Mouse (Mus musculus) cortical plate, adult 2 months (tissue): ENCODE measurements around the gene Fermt3. TPM values are rescaled to one million over a fixed set of nuclear protein-coding genes. Genes with fewer than 3 reads are reported as not detected.
A peak's percentile ranks its signal among the peaks of the same experiment; 100 is the strongest.

Experiments
- H3K27ac ChIP-seq: fragments of 200-500 bp; 2 replicates; pipeline ENCODE4 v1.5.1; 2012; ENCODE audit warnings: low read length, control low read depth, inconsistent platforms; ENCODE audit not compliant: insufficient read depth
- H3K4me1 ChIP-seq: fragments of 200-500 bp; 2 replicates; pipeline ENCODE4 v1.6.1; 2011; ENCODE audit warnings: low read length; ENCODE audit not compliant: control insufficient read depth, insufficient read depth
- H3K4me3 ChIP-seq: fragments of 200-500 bp; 2 replicates; pipeline ENCODE4 v1.5.1; 2011; ENCODE audit warnings: mild to moderate bottlenecking, low read length, control low read depth; ENCODE audit not compliant: insufficient read depth
- CTCF ChIP-seq: fragments of 200-500 bp; IDR thresholded peaks from 2 replicates; pipeline ENCODE4 v1.5.1; 2011; ENCODE audit warnings: mild to moderate bottlenecking, control low read depth, low read length; ENCODE audit not compliant: insufficient read depth; ENCODE audit errors: extremely low read depth
- POLR2A ChIP-seq: fragments of 200-500 bp; IDR thresholded peaks from 2 replicates; pipeline ENCODE4 v1.6.1; 2011; ENCODE audit warnings: mild to moderate bottlenecking, low read length, control low read depth; ENCODE audit not compliant: insufficient read depth; ENCODE audit errors: extremely low read depth
- polyA plus RNA-seq: library from polyadenylated mRNA; depleted of rRNA; stranded (reverse); fragments of >200 nt; gene quantifications from 2 replicates; pipeline ENCODE4 v1.2.3, GENCODE M21; 2012

The Fermt3 gene
- polyA plus RNA-seq, 1 experiment: 6.0 TPM

DNA sequence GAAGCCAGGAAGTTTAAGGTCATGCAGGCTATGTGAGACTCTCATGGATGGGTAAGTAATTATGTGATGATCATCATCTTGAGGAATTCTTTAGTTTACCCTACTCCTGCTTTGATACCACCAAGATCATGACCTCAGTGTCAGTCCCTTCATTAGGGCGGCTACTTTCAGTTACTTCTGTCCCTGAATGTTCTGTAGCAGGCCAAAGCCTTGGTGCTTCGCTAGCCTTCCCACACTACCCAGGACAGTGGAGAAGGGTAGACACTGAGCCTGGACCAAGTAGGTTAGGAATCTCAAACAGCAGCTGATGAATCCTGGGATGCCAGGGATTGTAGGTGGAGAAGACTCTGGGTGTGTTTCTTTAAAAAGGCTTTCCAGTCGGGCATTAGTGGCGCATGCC lies 37.8 kb downstream of the Fermt3 start:
- TF ChIP-seq POLR2A: no peak
- no peak for TF ChIP-seq CTCF

GRCm38 (mm10) chr19:6980381-6981093 lies 38.7 kb downstream of the Fermt3 start, which contains the start of gene Fkbp2:
Fkbp2 (minus strand) TSS chr19:6980501.
- TF ChIP-seq CTCF: no peak
- peak; percentile 97 for TF ChIP-seq POLR2A
- Histone ChIP-seq H3K27ac (peak within 1 kb of the TSS; percentile 78), H3K4me1 (peaks cover 5% of the 10 kb centered on the region; the same call in 1 of the 2 replicates), H3K4me3 (peak within 1 kb of the TSS; percentile 65)

More for the DNA sequence above, 37.8 kb downstream of the Fermt3 start:
- Histone ChIP-seq H3K4me3 (peak overlapping the region; percentile 65; the same call in 1 of the 2 replicates), H3K4me1 (peaks cover 4% of the 10 kb centered on the region; the same call in 1 of the 2 replicates), H3K27ac (no peak overlapping the region)

- Histone ChIP-seq H3K27ac (peak overlapping the region; percentile 78), H3K4me3 (peak overlapping the region; percentile 65), H3K4me1 (peaks cover 5% of the 10 kb centered on the region; the same call in 1 of the 2 replicates)
- peak; percentile 16; the same call in 1 of the 2 replicates for TF ChIP-seq CTCF
- TF ChIP-seq POLR2A: peak; percentile 52; the same call in 1 of the 2 replicates
Measured at GRCm38 (mm10) chr19:6979486-6980380, 39.5 kb downstream of the Fermt3 start.

DNA sequence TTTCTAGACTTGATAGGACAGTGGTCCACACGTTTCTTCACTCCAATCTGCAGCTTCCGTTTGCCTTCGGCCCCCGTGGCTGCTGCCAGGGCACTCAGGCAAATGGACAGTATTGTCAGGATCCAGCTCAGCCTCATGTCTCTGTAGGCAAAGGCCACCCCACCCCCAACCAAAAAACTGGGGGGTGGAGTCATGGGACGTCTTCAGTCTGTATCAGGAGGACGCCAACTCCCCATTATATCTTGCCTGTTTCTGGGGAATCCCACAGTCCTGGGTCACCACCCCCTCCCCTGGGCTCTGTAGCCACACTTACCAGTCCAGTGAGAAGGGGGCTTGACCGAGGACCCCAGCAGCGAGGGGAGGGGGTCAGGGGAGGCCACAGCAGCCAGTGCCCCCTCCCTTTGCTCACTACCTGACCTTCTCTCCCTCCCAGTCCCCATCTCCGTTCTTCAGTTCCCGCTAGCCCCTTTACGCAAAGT lies 40.2 kb downstream of the Fermt3 start:
- Histone ChIP-seq H3K27ac (peak overlapping the region; percentile 78), H3K4me3 (peak overlapping the region; percentile 65), H3K4me1 (peaks cover 5% of the 10 kb centered on the region; the same call in 1 of the 2 replicates)
- no peak for TF ChIP-seq CTCF
- 0 out of 2 replicates have a peak, but pooled peaks have one; percentile 9 for TF ChIP-seq POLR2A

DNA sequence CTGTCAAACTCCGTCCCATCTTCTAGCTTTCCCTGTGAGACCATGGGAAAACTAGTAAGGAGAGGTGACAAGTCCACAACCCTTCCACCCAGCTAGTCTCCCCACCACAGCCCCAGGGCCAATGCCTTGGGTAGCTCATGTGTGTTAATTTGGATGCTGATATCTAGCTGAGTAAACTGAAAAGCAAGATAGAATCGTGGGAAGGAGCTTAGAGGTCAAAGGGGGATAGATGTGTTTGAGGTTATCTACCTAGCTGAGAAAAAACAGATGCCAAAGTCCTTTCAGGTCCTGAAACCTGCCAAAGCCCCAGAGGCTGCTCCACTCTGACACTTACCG lies 40.7 kb downstream of the Fermt3 start:
- Histone ChIP-seq H3K4me1 (peaks cover 5% of the 10 kb centered on the region; the same call in 1 of the 2 replicates), H3K4me3 (peak overlapping the region; percentile 65)

DNA sequence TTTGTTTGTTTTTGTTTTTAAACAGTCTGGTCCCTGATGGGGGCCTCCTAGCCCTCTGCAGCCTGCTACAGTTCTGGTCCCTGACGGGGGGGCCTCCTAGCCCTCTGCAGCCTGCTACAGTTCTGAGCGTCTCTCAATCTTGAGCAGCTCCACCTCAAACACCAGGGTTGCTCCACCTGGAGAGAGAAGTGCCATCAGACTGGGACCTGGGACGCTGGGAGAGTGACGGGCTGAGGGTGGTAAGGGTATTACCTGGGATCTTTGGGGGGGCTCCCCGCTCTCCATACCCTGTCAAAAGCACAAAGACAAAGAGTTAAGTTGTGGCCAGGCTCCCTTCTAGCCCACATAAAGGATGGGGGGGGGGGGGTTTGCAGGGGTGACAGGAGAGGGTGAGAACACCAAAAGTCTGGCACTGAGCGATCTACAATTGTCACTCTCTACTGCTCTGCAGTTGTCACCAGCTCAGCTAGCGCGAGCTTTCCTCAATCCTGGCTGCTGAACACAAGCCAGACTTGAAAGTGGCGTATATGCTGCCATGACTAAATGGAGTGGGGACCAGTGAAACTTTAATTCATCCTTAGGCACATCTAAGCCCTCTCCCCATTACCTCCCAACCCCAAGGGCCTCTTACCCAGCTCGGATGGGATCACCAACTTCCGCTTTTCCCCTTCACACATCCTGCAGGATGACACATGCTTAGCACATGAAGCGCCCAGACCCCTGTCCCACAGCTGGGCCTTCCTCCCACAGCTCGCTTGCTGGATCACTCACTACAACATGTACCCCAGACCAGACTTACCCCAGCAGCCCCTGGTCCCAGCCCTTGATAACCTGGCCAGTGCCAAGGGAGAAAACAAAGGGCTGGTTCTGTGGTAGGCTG lies 41.3 kb downstream of the Fermt3 start:
- Histone ChIP-seq H3K4me1 (peaks cover 5% of the 10 kb centered on the region; the same call in 1 of the 2 replicates), H3K4me3 (peak overlapping the region; percentile 65), H3K27ac (no peak overlapping the region)
- TF ChIP-seq POLR2A (no peak), CTCF (no peak)

More for the DNA sequence above, 40.7 kb downstream of the Fermt3 start:
- H3K27ac ChIP-seq: no peak overlapping the region
- no peak for TF ChIP-seq POLR2A
- TF ChIP-seq CTCF: no peak

- H3K4me3 ChIP-seq: peak within 1 kb of the TSS; percentile 48
- H3K4me1 ChIP-seq: peaks cover 5% of the 10 kb centered on the region; the same call in 1 of the 2 replicates
- H3K27ac ChIP-seq: no peak within 1 kb of the TSS
- TF ChIP-seq CTCF (no peak), POLR2A (0 out of 2 replicates have a peak, but pooled peaks have one; percentile 5)
Measured at GRCm38 (mm10) chr19:6975537-6976521, 43.4 kb downstream of the Fermt3 start, which contains the start of gene Plcb3. Plcb3 (minus strand) TSS chr19:6976470.
